ENCODE assay signal across 8 mouse cellular contexts in the genomic region with DNA sequence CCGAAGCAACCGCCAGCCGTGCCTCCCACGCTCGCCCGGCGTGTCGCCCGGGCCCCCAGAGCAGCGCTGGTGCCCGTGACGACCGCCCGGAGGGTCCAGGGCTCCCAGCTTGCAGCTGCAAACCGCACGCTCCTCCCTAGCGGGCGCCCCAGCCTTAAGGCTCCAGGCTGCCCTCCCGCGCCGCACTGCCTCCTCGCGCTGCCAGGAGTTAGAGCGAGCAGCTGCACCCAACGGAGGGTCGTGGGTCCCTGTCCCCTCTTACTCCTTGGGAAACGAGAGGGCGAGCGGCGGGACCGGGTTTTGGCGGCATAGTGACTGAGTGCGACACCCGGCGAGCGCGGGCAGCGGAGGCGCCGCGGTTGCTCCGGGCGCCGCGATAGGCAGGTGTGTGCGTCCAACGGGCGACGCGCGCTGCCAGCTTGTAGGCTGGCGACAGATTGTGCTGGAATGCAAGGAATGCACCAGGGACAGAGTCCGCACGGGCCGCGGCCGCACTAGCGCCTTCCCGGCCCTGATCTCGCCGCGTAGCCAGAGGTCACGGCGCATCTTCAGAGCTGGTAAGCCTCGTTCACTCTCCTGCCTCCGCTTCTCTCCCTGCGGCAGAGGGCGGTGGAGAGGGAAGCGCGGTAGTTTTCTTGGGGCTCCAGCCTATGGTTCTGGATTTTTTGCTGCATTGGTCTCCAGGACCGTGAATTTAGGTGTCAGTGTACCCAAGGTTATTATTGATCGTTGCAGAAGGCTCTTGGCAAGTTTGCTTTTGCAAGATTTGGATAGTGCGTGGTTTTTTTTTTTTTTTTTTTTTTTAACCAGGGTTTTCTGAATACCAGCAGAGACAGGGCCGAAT. TPM values are rescaled to one million over a fixed set of nuclear protein-coding genes. Genes with fewer than 3 reads are reported as not detected.
DNase-seq lines count a peak whose midpoint lies in the region.

No protein-coding gene starts in this region.

- 1% methylated on average over 73 of the region's 74 CpGs for WGBS in macrophage (ENCODE audit: missing documents)

- no peak overlapping the region for H3K27ac ChIP-seq in macrophage

- peaks cover 49% of the 10 kb centered on the region for H3K79me2 ChIP-seq in macrophage (ENCODE audit: inconsistent target)

- H3K4me3 ChIP-seq in macrophage (ENCODE audit: inconsistent target), result peak overlapping the region; percentile 35

- no peaks in the 10 kb centered on the region for H3K36me3 ChIP-seq in macrophage (ENCODE audit: inconsistent target)

- DNase-seq in ZHBTc4 (ENCODE audit: low read depth, low spot score), result peak; percentile 94
- peak; percentile 56 to 61 for DNase-seq in cerebellum, postnatal 4 days (ENCODE audit: low spot score in 2 of 2)
- peak; percentile 58 for DNase-seq in gastrocnemius, postnatal 10 days
- peak; percentile 69 for DNase-seq in induced T-regulatory cell, adult 2 months (ENCODE audit: low read depth)
- peak; percentile 64 to 67 for DNase-seq in left cerebral cortex, adult 8-10 months (ENCODE audit: low spot score in 2 of 2)
- peak; percentile 67 to 81 for DNase-seq in right cerebral cortex, adult 2 months (ENCODE audit: low spot score in 2 of 2)
- DNase-seq in urinary bladder, postnatal 14 days (ENCODE audit: low spot score), result peak; percentile 65

RNA-seq across cellular contexts. Expression of a gene that starts 1.0 kb away (rescaled TPM):
- 10 to 100 TPM; 24.6 to 25.4 TPM for total RNA-seq in gastrocnemius, postnatal 10 days (2021)
- 100 to 1,000 TPM; 223 to 274 (median 244) TPM for total RNA-seq in left cerebral cortex, adult 8-10 months (2022)
- total RNA-seq in macrophage (2018; cell fraction: chromatin; rRNA removed), result 100 to 1,000 TPM in 9 of 26 experiments, 10 to 100 TPM in 17; 48.9 to 172 (median 89.5) TPM
- 10 to 100 TPM; 40.1 to 61.8 (median 51.8) TPM for total RNA-seq in macrophage (2018; cell fraction: cytosol; rRNA removed)
- total RNA-seq in macrophage (2018; cell fraction: nucleus; rRNA removed), result 100 to 1,000 TPM in 5 of 26 experiments, 10 to 100 TPM in 21; 57.4 to 161 (median 83.1) TPM
- polyA plus RNA-seq in macrophage (2018), result 33.2 to 69.4 TPM (median 48.4 TPM) in 3 replicates

RNA-seq across cellular contexts. Expression of a gene that starts 1.2 kb away (rescaled TPM):
- total RNA-seq in gastrocnemius, postnatal 10 days (2021), result under 1 TPM; 0.23 to 0.27 TPM
- total RNA-seq in left cerebral cortex, adult 8-10 months (2022), result 10 to 100 TPM; 12.4 to 16.4 (median 14.4) TPM
- total RNA-seq in macrophage (2018; cell fraction: chromatin; rRNA removed), result 10 to 100 TPM in 7 of 26 experiments, 1 to 10 TPM in 18, under 1 TPM in 1; 0.96 to 15.3 (median 3.4) TPM
- 10 to 100 TPM in 1 of 26 experiments, 1 to 10 TPM in 23, under 1 TPM in 2; 0.76 to 10.2 (median 3.2) TPM for total RNA-seq in macrophage (2018; cell fraction: cytosol; rRNA removed)
- 10 to 100 TPM in 6 of 26 experiments, 1 to 10 TPM in 20; 1.0 to 15.7 (median 3.9) TPM for total RNA-seq in macrophage (2018; cell fraction: nucleus; rRNA removed)
- polyA plus RNA-seq in macrophage (2018), result 1.8 to 14.4 TPM (median 8.7 TPM) in 3 replicates

Comparison
In these comparisons a context has a peak if more than half of its experiments do, and no peak if none do; other contexts are left out.
1. RNA of a gene that starts 1.0 kb away (total RNA-seq): 223 to 274 TPM in left cerebral cortex, adult 8-10 months; 24.6 to 25.4 TPM in gastrocnemius, postnatal 10 days; every median in the first group is over 4 times any median in the second.
2. RNA of a gene that starts 1.2 kb away (total RNA-seq): 12.4 to 16.4 TPM in left cerebral cortex, adult 8-10 months; 0.23 to 0.27 TPM in gastrocnemius, postnatal 10 days; every median in the first group is over 10 times any median in the second.
3. Peak in every context shown above with its lines, with median percentiles within 50 percentile points of each other: DNase-seq.